In the genomic region with DNA sequence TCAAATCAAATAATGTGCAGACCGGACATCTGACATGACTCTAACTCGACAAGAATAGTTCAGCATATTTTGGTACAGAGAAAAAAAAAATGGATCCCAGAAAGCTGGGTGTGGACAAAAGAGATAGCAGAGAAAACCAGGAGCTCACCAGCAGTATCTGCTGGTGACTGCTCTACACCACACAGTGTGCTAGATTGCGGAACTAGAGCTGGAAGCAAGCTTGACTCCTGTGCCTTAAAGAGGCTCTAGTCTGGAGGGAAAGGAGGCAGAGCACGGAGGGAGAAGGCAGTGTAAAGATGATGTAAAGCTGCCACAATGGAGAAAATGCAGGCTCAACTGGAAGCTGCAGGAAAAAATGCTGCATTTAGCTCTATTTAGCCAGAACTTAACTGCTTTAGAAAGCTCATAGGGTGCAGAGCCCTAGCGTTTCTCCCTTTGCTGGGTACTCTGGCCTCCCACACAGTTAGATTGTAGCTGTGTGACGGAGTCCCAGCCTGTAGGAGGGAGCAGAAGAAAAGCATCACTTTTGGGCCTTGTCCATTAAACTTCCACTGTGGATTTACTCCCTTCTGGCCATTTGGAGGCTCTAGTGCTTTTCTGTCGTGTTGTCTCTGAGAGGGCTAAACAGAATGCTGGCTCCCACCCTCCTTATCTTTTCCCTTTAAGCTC, we compare ENCODE assay signal across 15 mouse cellular contexts.
DNase-seq lines count a peak whose midpoint lies in the region; ATAC-seq and TF ChIP-seq lines count a peak whose summit lies in the region.
"Had no signal": no experiment of that assay in that cellular context is flagged by ENCODE, and none has a peak within 500 bp of the region (broad histone marks: within the 10 kb centered on the region; RNA-seq: fewer than 3 reads in every experiment).

No protein-coding gene starts in this region.

- intact Hi-C loops in left cerebral cortex, adult 2 months (cut with DNase I), result loop anchor here (5.0 kb wide), 2 partner anchors 75 to 140 kb away; no protein-coding TSS in a partner anchor
- intact Hi-C loops in left cerebral cortex, postnatal 4 days (cut with DNase I), result loop anchor here (10.0 kb wide), 1 partner anchor 182 kb away; no protein-coding TSS in a partner anchor
- intact Hi-C loops in gastrocnemius, postnatal 14 days (cut with DNase I; ENCODE audit: low total_unique reads), result no loop called here

- H3K9me3 ChIP-seq in forebrain, embryonic 10.5 days, result no peaks in the 10 kb centered on the region; the same call in 1 of the 2 replicates
- no peaks in the 10 kb centered on the region for H3K9me3 ChIP-seq in forebrain, embryonic 11.5 days (ENCODE audit: control insufficient read depth, low read length)
- H3K9me3 ChIP-seq in hindbrain, embryonic 15.5 days, result no peaks in the 10 kb centered on the region
- no peaks in the 10 kb centered on the region for H3K9me3 ChIP-seq in neural tube, embryonic 15.5 days (replicated peaks)
- H3K9me3 ChIP-seq: embryonic facial prominence, embryonic 10.5 days; liver, embryonic 15.5 days had no signal

- 0 out of 2 replicates have a peak overlapping the region, but pooled peaks have one; percentile 30 for H3K27ac ChIP-seq in forebrain, embryonic 10.5 days
- H3K27ac ChIP-seq in forebrain, embryonic 11.5 days (ENCODE audit: low read depth, low read length), result no peak overlapping the region
- H3K27ac ChIP-seq in left cerebral cortex, adult 2 months, result peak overlapping the region; percentile 65
- H3K27ac ChIP-seq in hindbrain, embryonic 15.5 days (replicated peaks), result peak overlapping the region; percentile 58
- H3K27ac ChIP-seq in neural tube, embryonic 15.5 days (replicated peaks), result peak overlapping the region; percentile 39
- H3K27ac ChIP-seq: embryonic facial prominence, embryonic 10.5 days; liver, embryonic 15.5 days; macrophage; stomach, postnatal 0 days had no signal

- no peak for DNase-seq in forebrain, embryonic 10.5 days (ENCODE audit: extremely low spot score, low spot score)
- DNase-seq in forebrain, embryonic 11.5 days (ENCODE audit: low spot score), result no peak
- DNase-seq in left cerebral cortex, adult 2 months (ENCODE audit: extremely low spot score in 1 of 2, low spot score in 2 of 2), result peak in 1 of 2 experiments; percentile 32
- no peak for DNase-seq in left cerebral cortex, postnatal 4 days
- no peak for DNase-seq in lung, postnatal 36 days
- no peak for DNase-seq in gastrocnemius, postnatal 14 days
- DNase-seq: adrenal gland, postnatal 36 days; cerebellum, adult 8-10 months; kidney, adult 8-10 months had no signal

- WGBS in forebrain, embryonic 10.5 days, result 77% methylated on average over 7 of the region's 7 CpGs
- WGBS in forebrain, embryonic 11.5 days, result 65% methylated on average over 7 of the region's 7 CpGs
- 61% methylated on average over 7 of the region's 7 CpGs for WGBS in hindbrain, embryonic 15.5 days
- WGBS in neural tube, embryonic 15.5 days, result 69% methylated on average over 7 of the region's 7 CpGs

- no peak overlapping the region for H3K4me3 ChIP-seq in forebrain, embryonic 10.5 days
- no peak overlapping the region for H3K4me3 ChIP-seq in forebrain, embryonic 11.5 days (ENCODE audit: low read depth, low read length)
- H3K4me3 ChIP-seq in left cerebral cortex, adult 2 months, result no peak overlapping the region
- H3K4me3 ChIP-seq in hindbrain, embryonic 15.5 days, result no peak overlapping the region
- no peak overlapping the region for H3K4me3 ChIP-seq in neural tube, embryonic 15.5 days (replicated peaks)
- H3K4me3 ChIP-seq: embryonic facial prominence, embryonic 10.5 days; liver, embryonic 15.5 days had no signal

- peaks cover 23% of the 10 kb centered on the region for H3K4me1 ChIP-seq in forebrain, embryonic 10.5 days
- H3K4me1 ChIP-seq in forebrain, embryonic 11.5 days (replicated peaks; ENCODE audit: control insufficient read depth, insufficient read depth, low read length), result no peaks in the 10 kb centered on the region
- H3K4me1 ChIP-seq in hindbrain, embryonic 15.5 days (replicated peaks), result peaks cover 29% of the 10 kb centered on the region
- H3K4me1 ChIP-seq in neural tube, embryonic 15.5 days, result peaks cover 22% of the 10 kb centered on the region
- H3K4me1 ChIP-seq: liver, embryonic 15.5 days had no signal

- no peak for ATAC-seq in forebrain, embryonic 11.5 days (replicated peaks; ENCODE audit: low FRiP score)
- ATAC-seq in hindbrain, embryonic 15.5 days (ENCODE audit: low FRiP score, low read depth), result no peak
- ATAC-seq in neural tube, embryonic 15.5 days (ENCODE audit: low FRiP score), result 0 out of 2 replicates have a peak, but pooled peaks have one; percentile 45

- H3K27me3 ChIP-seq in forebrain, embryonic 10.5 days (ENCODE audit: poor library complexity, severe bottlenecking), result no peaks in the 10 kb centered on the region
- no peaks in the 10 kb centered on the region for H3K27me3 ChIP-seq in forebrain, embryonic 11.5 days (ENCODE audit: control insufficient read depth, insufficient read depth, low read length)
- H3K27me3 ChIP-seq in hindbrain, embryonic 15.5 days, result no peaks in the 10 kb centered on the region
- H3K27me3 ChIP-seq in neural tube, embryonic 15.5 days (replicated peaks), result no peaks in the 10 kb centered on the region
- H3K27me3 ChIP-seq: liver, embryonic 15.5 days had no signal

- no peak for TF ChIP-seq CTCF in left cerebral cortex, adult 2 months (IDR thresholded peaks at IDR 0.05)

- no peak overlapping the region for H3K9ac ChIP-seq in forebrain, embryonic 11.5 days (ENCODE audit: low read length)
- H3K9ac ChIP-seq in hindbrain, embryonic 15.5 days, result no peak overlapping the region
- no peak overlapping the region for H3K9ac ChIP-seq in neural tube, embryonic 15.5 days (replicated peaks)
- H3K9ac ChIP-seq: liver, embryonic 15.5 days had no signal

- H3K36me3 ChIP-seq in forebrain, embryonic 10.5 days (replicated peaks), result no peaks in the 10 kb centered on the region
- no peaks in the 10 kb centered on the region for H3K36me3 ChIP-seq in forebrain, embryonic 11.5 days (ENCODE audit: control insufficient read depth, insufficient read depth, low read length)
- no peaks in the 10 kb centered on the region for H3K36me3 ChIP-seq in hindbrain, embryonic 15.5 days
- no peaks in the 10 kb centered on the region for H3K36me3 ChIP-seq in neural tube, embryonic 15.5 days
- H3K36me3 ChIP-seq: embryonic facial prominence, embryonic 10.5 days; liver, embryonic 15.5 days had no signal

- no peak overlapping the region for H3K4me2 ChIP-seq in forebrain, embryonic 11.5 days (ENCODE audit: low read depth, low read length, severe bottlenecking)
- H3K4me2 ChIP-seq in hindbrain, embryonic 15.5 days, result no peak overlapping the region
- H3K4me2 ChIP-seq in neural tube, embryonic 15.5 days, result no peak overlapping the region
- H3K4me2 ChIP-seq: liver, embryonic 15.5 days had no signal
